Mouse (Mus musculus): ENCODE results near the gene Smyd3.

- TF ChIP-seq CTCF (IDR thresholded peaks at IDR 0.05; ENCODE audit: low read depth, low read length), result no peak
- TF ChIP-seq GATA2 (IDR thresholded peaks at IDR 0.05; ENCODE audit: borderline replicate concordance, low read depth, low read length), result no peak
- no peak for TF ChIP-seq POLR2AphosphoS5 (IDR thresholded peaks at IDR 0.05; ENCODE audit: insufficient replicate concordance, low read depth, low read length)
Measured at GRCm38 (mm10) chr1:179096993-179097392, 420.8 kb downstream of the Smyd3 start.

Data from G1E (cell line).